Mouse (Mus musculus) kidney, embryonic 16.5 days (tissue): ENCODE results near the gene 4921507P07Rik. TPM values are rescaled to one million over a fixed set of nuclear protein-coding genes. Genes with fewer than 3 reads are reported as not detected.
"Not testable (repeated sequence)": the region's sequence is repeated elsewhere in the genome, so short reads cannot be mapped to it uniquely, and the experiment has no call there.

Source experiments
- ATAC-seq: fragments of 200-750 bp; cut with Nextera tagmentation; 2 replicates; pipeline ENCODE4 v1.8.0; 2017; ENCODE audit warnings: moderate TSS enrichment; ENCODE audit not compliant: low FRiP score, low TSS enrichment
- H3K27ac ChIP-seq: fragments of 300-500 bp; sonication (generic); 2 replicates; pipeline ENCODE4 v1.5.1; 2014; ENCODE audit warnings: low read length
- H3K27me3 ChIP-seq: fragments of 300-500 bp; sonication (generic); 2 replicates; pipeline ENCODE4 v1.6.1; 2014; ENCODE audit warnings: low read length, control low read depth, mixed read lengths; ENCODE audit not compliant: insufficient read depth
- H3K36me3 ChIP-seq: fragments of 300-500 bp; sonication (generic); 2 replicates; pipeline ENCODE4 v1.6.1; 2014; ENCODE audit warnings: low read length, control low read depth, mixed read lengths; ENCODE audit not compliant: insufficient read depth
- H3K4me1 ChIP-seq: fragments of 300-500 bp; sonication (generic); 2 replicates; pipeline ENCODE4 v1.6.1; 2014; ENCODE audit warnings: low read length, control low read depth, mixed read lengths; ENCODE audit not compliant: insufficient read depth
- H3K4me2 ChIP-seq: fragments of 300-500 bp; sonication (generic); replicated peaks from 2 replicates; pipeline ENCODE4 v1.6.1; 2014; ENCODE audit warnings: low read depth, low read length
- H3K4me3 ChIP-seq: fragments of 300-500 bp; sonication (generic); 2 replicates; pipeline ENCODE4 v1.5.1; 2014; ENCODE audit warnings: mild to moderate bottlenecking, low read length
- H3K9ac ChIP-seq: fragments of 300-500 bp; sonication (generic); replicated peaks from 2 replicates; pipeline ENCODE4 v1.6.1; 2014; ENCODE audit warnings: low read length
- H3K9me3 ChIP-seq: fragments of 300-500 bp; sonication (generic); 2 replicates; pipeline ENCODE4 v1.6.1; 2016; ENCODE audit warnings: low read length, control low read depth
- WGBS: fragments of 180-500 bp; shearing (Covaris S2); extraction: QIAGEN DNeasy Blood & Tissue Kit; methylation state at CpG from one replicate; pipeline ENCODE4 v1.1.7; 2014; 5-methylcytosine and 5-hydroxymethylcytosine counted together
- polyA plus RNA-seq: library from polyadenylated mRNA; unstranded; fragments of >200 nt; fragmentation: Nextera tagmentation; extraction: Ambion mirVana; gene quantifications from 2 replicates; pipeline ENCODE4 v1.2.1, GENCODE M21; 2015

Gene 4921507P07Rik
- polyA plus RNA-seq, 1 experiment from 2014 or later = 1.0 TPM

GRCm38 (mm10) chr6:50562421-50562820 is 34.0 kb downstream of the 4921507P07Rik start:
- 88% methylated on average over 4 of the region's 4 CpGs for WGBS
- peaks cover 7% of the 10 kb centered on the region for H3K36me3 ChIP-seq
- no peak overlapping the region for H3K4me3 ChIP-seq
- no peak overlapping the region for H3K9ac ChIP-seq
- H3K4me1 ChIP-seq = peaks cover 8% of the 10 kb centered on the region; the same call in 1 of the 2 replicates
- H3K4me2 ChIP-seq = no peak overlapping the region
- ATAC-seq = no peak
- no peaks in the 10 kb centered on the region for H3K27me3 ChIP-seq
- H3K9me3 ChIP-seq = no peaks in the 10 kb centered on the region
- no peak overlapping the region for H3K27ac ChIP-seq

GRCm38 (mm10) chr6:50560776-50561175 is 35.7 kb downstream of the 4921507P07Rik start:
- ATAC-seq = no peak
- peaks cover 7% of the 10 kb centered on the region for H3K36me3 ChIP-seq
- H3K4me3 ChIP-seq = no peak overlapping the region
- no peaks in the 10 kb centered on the region for H3K27me3 ChIP-seq
- H3K4me1 ChIP-seq = peaks cover 5% of the 10 kb centered on the region; the same call in 1 of the 2 replicates
- H3K9ac ChIP-seq = no peak overlapping the region
- 83% methylated on average over 1 of the region's 1 CpGs for WGBS
- no peak overlapping the region for H3K27ac ChIP-seq
- H3K4me2 ChIP-seq = no peak overlapping the region
- H3K9me3 ChIP-seq = no peaks in the 10 kb centered on the region

GRCm38 (mm10) chr6:50558877-50559276 is 37.6 kb downstream of the 4921507P07Rik start:
- no peaks in the 10 kb centered on the region for H3K27me3 ChIP-seq
- no peak overlapping the region for H3K27ac ChIP-seq
- 90% methylated on average over 4 of the region's 4 CpGs for WGBS
- H3K9ac ChIP-seq = no peak overlapping the region
- no peaks in the 10 kb centered on the region for H3K4me1 ChIP-seq
- H3K36me3 ChIP-seq = peaks cover 4% of the 10 kb centered on the region
- no peak for ATAC-seq
- no peak overlapping the region for H3K4me2 ChIP-seq
- no peaks in the 10 kb centered on the region for H3K9me3 ChIP-seq
- no peak overlapping the region for H3K4me3 ChIP-seq

- 91% methylated on average over 6 of the region's 6 CpGs for WGBS
- Histone ChIP-seq H3K4me3 (no peak overlapping the region), H3K9ac (no peak overlapping the region), H3K9me3 (no peaks in the 10 kb centered on the region), H3K4me2 (no peak overlapping the region), H3K27me3 (no peaks in the 10 kb centered on the region), H3K27ac (no peak overlapping the region), H3K36me3 (no peaks in the 10 kb centered on the region), H3K4me1 (no peaks in the 10 kb centered on the region)
- no peak for ATAC-seq
Observed at GRCm38 (mm10) chr6:50557566-50557965, 38.9 kb downstream of the 4921507P07Rik start.

- not testable (repeated sequence) for H3K4me3 ChIP-seq, H3K4me1 ChIP-seq, ATAC-seq, H3K9ac ChIP-seq, H3K36me3 ChIP-seq, H3K27me3 ChIP-seq, H3K4me2 ChIP-seq, H3K9me3 ChIP-seq, H3K27ac ChIP-seq
- WGBS = 77% methylated on average over 2 of the region's 2 CpGs
Observed at GRCm38 (mm10) chr6:50554223-50554622, 42.2 kb downstream of the 4921507P07Rik start.

GRCm38 (mm10) chr6:50552881-50553518 is 43.4 kb downstream of the 4921507P07Rik start:
- ATAC-seq = no peak
- no peak overlapping the region for H3K27ac ChIP-seq
- no peaks in the 10 kb centered on the region for H3K36me3 ChIP-seq
- 69% methylated on average over 5 of the region's 5 CpGs for WGBS
- H3K4me1 ChIP-seq = 0 out of 2 replicates have a peak, but pooled peaks cover 2% of the 10 kb centered on the region
- no peak overlapping the region for H3K9ac ChIP-seq
- H3K4me2 ChIP-seq = no peak overlapping the region
- H3K4me3 ChIP-seq = no peak overlapping the region
- no peaks in the 10 kb centered on the region for H3K9me3 ChIP-seq
- H3K27me3 ChIP-seq = no peaks in the 10 kb centered on the region

- H3K9me3 ChIP-seq = no peaks in the 10 kb centered on the region
- WGBS = 70% methylated on average over 7 of the region's 7 CpGs
- ATAC-seq = no peak
- H3K4me2 ChIP-seq = no peak overlapping the region
- 0 out of 2 replicates have a peak, but pooled peaks cover 2% of the 10 kb centered on the region for H3K4me1 ChIP-seq
- no peaks in the 10 kb centered on the region for H3K36me3 ChIP-seq
- H3K27ac ChIP-seq = no peak overlapping the region
- H3K4me3 ChIP-seq = no peak overlapping the region
- H3K27me3 ChIP-seq = no peaks in the 10 kb centered on the region
- H3K9ac ChIP-seq = no peak overlapping the region
Observed at GRCm38 (mm10) chr6:50549791-50550190, 46.6 kb downstream of the 4921507P07Rik start.

- Histone ChIP-seq H3K4me1 (0 out of 2 replicates have a peak, but pooled peaks cover 2% of the 10 kb centered on the region), H3K36me3 (no peaks in the 10 kb centered on the region), H3K4me2 (no peak overlapping the region), H3K4me3 (no peak overlapping the region), H3K27me3 (no peaks in the 10 kb centered on the region), H3K9ac (no peak overlapping the region), H3K9me3 (no peaks in the 10 kb centered on the region), H3K27ac (no peak overlapping the region)
- WGBS = 82% methylated on average over 5 of the region's 5 CpGs
- ATAC-seq = no peak
Observed at GRCm38 (mm10) chr6:50549051-50549450, 47.4 kb downstream of the 4921507P07Rik start.

- Histone ChIP-seq H3K9ac (no peak overlapping the region), H3K27ac (no peak overlapping the region), H3K36me3 (no peaks in the 10 kb centered on the region), H3K4me1 (no peaks in the 10 kb centered on the region), H3K9me3 (no peaks in the 10 kb centered on the region), H3K4me3 (no peak overlapping the region), H3K4me2 (peak overlapping the region; percentile 24; the same call in 1 of the 2 replicates), H3K27me3 (no peaks in the 10 kb centered on the region)
- WGBS = 21% methylated on average over 10 of the region's 10 CpGs
- no peak for ATAC-seq
Observed at GRCm38 (mm10) chr6:50545412-50546043, 50.9 kb downstream of the 4921507P07Rik start.

- Histone ChIP-seq H3K27me3 (no peaks in the 10 kb centered on the region), H3K27ac (no peak overlapping the region), H3K9me3 (no peaks in the 10 kb centered on the region), H3K4me3 (no peak overlapping the region), H3K9ac (no peak overlapping the region), H3K36me3 (no peaks in the 10 kb centered on the region), H3K4me1 (no peaks in the 10 kb centered on the region), H3K4me2 (no peak overlapping the region)
- 88% methylated on average over 1 of the region's 1 CpGs for whole genome bisulfite sequencing
- ATAC-seq = no peak
Observed at GRCm38 (mm10) chr6:50542535-50542934, 53.9 kb downstream of the 4921507P07Rik start.
